Mouse (Mus musculus) right cerebral cortex, postnatal 4 days (tissue): ENCODE results near the gene Rbfox2.
A peak's percentile ranks its signal among the peaks of the same experiment; 100 is the strongest.

ENCODE experiments used
- DNase-seq: peaks from one replicate; pipeline ENCODE4 v3.0.0-alpha.2; 2022

The Rbfox2 gene

DNA sequence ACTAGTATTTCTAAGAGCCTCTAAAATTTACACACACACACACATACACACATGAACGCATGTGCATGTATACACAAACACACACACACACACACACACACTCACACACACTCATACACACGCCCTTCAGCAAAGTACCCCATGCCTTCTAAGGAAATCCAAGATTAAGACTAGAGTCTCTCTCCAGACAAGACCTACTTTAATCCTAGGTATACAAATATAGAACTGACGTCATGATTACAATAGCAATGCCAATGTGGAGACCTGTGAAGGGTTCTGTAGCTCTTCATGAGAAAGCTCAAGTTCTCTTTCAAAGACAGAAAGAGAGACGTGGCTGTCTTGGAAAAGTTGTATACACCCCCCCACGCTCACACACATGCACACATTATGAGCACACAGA, 132.8 kb downstream of the Rbfox2 start:
- no peak for DNase-seq

DNA sequence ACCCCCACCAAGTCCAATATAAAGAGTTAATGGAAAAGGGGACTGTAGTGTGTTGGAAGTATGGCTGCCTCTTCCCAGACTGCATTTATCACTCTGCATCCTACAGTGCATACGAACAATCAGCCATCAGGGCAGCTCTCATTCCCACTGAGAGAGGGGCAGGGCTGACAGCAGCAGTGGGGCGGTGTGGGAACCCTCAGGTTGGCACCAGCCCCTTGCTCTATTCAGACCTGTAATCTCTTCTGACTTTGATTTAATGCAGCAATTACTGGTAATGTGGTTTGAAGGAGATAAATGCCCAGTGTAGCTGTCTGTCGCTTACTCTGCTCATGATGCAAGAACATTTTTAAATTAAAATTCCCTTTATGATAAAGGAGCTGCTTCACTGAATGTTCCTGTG, 134.4 kb downstream of the Rbfox2 start:
- DNase-seq: no peak

DNA sequence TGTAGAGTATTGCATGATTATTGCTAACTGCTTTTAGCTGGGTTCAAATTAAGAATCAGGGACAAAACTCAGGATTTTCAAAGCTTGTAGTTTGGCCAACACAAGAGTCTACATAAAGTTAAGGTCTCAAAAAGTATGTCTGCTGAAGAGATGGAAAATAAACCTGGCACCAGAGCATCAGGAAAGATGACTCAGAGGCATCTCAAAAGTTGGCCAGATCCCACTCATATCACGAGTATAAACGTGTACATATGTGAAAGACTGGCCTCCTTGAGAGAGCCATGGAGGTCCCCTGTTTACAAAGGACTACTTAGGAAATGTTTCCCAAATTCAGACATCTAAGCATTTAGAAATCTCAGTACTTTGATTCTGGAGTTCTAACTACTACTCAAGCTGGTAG, 138.0 kb downstream of the Rbfox2 start:
- DNase-seq: no peak

DNA sequence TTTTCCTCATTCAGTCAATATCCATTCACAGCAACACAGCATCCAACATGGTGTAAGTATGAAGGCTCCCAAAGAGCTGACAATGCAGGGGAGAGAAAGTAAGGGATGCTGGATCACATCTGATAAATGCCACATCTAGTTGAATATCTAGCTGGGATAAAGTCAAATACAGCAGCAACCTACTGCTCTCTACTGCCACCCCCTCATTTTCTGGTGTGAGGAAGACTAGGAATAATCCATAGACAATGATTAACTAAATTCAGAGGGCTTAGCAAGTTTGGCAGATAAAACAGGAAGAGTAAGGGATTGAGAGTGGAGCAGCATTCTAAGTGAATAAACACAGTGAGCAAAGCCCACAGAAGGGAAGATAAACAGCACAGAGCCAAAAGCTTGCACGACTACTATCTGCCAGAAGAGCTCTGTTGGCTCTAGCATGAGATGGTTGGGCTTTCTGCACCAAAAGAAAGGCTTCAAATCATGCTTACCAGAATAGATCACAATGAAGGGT, 140.5 kb downstream of the Rbfox2 start:
- no peak for DNase-seq

DNA sequence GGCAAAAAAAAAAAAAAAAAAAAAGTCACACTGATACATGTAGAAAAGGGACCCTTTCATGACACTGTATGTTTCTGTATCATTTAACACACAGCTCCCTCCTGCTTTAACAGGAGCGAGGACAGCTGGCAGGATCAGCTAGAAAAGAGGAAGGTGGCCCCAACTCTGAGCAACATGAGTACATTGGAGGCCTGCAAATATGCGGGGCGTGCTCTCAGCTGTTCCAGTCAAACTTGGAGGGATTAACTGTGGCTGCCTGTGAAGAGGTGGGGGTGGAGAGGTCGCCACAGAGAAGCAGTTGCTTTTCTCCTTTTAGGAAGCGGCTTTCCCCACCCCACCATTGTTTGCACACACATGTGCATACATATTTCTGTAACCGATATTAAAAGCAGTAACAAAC, 143.5 kb downstream of the Rbfox2 start:
- DNase-seq: no peak

DNA sequence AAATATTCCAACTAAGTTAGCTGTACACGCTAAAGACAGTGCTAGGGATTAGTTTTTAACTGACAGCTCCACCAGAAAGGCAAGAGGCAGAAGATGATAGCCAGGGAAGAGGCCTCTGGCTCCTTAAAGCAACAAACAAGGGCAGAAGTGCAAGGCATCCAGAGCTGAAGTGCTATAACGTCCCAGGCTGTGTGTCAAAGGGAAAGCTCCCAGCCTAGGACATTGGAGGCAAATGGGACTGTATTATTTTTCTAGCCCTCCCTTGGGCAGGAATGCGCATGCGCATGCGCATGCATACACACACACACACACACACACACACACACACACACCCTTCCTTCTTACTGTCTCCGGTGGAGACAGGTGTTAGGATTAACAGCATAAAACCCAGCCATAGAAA, 143.9 kb downstream of the Rbfox2 start:
- no peak for DNase-seq

DNA sequence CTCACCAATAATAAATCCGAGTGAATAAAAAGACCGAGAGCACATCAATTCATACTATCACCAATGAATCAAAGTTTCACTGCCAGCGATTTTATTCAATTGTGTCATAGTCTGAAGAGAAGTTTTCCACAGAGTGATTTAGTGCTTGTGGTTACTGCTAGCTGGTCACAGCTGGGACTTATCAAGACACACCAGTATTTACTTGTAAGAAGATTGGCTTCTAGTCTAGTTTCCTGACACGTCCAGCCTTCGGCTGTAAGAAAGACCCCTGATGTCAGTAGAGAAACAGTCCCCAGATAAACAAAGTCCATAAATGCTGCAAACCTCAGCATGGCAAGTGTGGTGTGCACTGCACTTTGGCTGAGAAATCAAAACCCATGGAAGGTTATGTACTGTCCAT, 145.4 kb downstream of the Rbfox2 start:
- no peak for DNase-seq

DNA sequence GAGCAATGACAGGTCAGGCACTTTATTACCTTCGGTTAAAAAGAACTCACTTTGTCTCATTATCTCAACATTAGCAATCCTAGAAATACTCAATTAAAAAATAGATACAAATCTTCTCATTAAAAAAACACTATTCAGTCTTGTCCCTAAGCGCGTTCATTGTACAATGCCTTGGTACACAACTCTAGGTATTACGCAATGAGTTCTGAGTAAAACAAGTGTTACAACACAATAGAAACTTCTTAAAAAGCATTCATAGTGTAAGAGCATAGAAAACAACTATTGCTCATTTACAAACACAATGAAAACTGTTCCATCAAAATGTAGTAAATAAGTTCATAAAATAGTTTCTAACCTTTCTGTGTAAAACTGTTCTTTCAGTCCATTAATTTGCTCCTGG, 146.0 kb downstream of the Rbfox2 start:
- DNase-seq: no peak

DNA sequence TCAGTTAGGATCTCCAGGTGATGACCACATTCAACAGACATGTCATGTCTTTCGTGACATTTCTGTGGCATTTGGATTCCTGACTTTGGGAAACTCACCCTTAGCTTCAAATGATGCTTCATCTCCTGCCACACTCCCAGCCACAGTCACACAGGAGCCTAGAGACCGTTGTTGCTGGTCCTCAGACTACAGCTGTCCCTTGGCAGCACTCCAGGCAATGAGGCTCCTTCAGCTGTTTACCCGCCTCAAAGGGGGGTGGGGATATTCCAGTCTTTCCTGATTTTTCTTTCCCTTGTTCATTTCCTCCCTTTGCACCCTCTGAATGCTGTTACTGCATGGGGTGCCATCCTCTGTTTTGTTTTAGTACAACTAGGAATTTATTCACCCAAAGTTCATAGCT, 150.3 kb downstream of the Rbfox2 start:
- peak; percentile 59 for DNase-seq

DNA sequence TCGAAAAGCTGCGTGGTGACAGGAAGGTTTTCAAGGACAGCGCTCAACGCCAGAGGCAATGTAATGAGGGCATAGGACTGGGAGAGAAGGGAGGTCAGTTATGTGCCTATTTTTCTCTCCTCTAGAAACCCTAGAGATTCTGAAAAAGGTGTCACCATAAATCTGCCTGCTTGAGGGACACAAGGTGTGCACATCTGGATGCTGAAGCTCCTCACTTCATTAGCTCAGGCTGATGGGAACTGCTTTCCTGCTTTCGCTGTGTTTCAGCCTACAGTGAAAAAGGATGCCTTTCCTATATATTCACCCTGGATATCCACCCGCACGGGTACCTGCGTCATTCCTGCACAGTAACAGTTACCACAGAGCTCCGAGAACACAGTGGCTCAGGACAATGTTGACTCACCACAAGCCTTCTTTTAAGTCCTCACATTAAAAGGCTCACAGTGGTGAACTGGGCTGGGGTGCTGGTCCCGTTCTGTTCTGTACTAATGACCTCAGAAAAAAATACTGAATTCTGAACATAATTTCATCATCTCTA, 152.5 kb downstream of the Rbfox2 start:
- no peak for DNase-seq

DNA sequence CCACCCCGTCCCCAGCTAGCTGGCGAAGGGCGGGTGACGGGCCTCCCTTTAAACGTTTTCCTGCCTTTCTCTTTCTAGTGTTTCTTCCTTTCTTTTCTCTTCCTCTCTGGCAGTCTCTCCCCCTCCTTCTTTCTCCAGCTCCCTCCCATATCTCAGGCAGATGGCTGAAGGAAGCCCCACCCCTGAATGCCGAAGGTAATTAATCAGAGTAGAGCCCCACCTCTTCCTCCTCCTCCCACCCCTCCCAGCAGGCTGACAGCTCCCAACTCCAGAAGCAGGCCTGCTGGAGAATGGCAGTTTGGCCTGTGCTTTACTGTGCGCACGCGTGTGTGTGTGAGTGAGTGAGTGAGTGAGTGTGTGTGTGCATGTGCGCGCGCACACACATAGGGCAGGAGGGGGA, 153.2 kb downstream of the Rbfox2 start:
- peak; percentile 72 for DNase-seq

DNA sequence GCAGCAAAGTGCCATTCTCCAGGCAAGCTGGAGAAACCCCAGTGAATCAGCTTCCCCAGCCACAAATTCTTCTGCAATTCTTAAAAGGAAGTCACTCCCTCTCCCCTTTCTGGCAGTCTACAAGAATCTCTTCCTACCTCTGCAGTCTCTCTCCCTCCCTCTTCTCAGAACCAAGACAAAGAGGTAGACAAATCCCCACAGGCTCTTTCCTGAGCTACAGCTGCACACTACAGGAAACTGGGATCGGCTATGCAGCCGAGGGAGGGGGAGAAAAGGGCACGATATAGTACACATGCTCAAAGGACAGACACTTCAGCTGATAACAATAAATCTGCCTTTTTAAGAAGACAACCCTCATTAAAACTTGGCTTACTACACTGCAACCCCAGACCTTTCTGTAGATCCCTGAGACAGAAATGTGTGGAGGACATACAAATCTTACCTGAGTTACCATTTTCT, 153.7 kb downstream of the Rbfox2 start:
- DNase-seq: no peak

DNA sequence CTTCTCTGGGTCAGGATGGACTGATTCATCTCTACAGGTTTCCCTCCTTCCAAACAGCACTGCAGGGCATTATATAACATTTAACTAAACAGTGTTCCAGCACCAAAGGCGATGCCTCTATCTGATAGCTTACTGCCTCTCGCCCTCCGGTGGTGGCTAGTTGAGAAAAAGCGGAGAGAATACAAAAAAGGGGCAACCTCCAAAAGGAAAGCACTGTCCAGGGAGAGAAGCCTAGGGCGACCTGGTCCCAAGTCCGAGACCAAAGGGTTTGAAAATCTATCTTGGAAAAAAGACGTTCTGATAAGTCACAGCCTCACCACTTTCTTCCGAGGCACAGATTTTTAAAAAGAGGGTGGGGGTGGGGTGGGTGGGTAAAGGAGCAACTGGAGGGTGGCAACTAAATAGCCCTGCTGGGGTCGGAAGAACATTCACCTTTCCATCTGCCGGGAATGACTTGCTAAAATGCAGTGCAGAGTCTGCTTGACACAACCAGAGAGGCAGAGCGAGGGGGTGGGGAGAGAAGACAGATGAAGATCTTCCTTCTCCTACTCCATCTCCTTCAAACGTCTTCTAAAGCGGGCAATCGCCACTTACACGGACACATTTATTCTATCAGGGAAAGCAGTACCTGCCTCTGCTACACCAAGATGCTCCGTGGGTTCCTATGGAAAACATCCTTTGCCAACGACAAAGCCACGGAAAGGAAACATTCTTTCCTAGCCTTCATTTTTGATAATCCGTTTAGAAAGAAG, 154.3 kb downstream of the Rbfox2 start:
- peak; percentile 39 for DNase-seq

DNA sequence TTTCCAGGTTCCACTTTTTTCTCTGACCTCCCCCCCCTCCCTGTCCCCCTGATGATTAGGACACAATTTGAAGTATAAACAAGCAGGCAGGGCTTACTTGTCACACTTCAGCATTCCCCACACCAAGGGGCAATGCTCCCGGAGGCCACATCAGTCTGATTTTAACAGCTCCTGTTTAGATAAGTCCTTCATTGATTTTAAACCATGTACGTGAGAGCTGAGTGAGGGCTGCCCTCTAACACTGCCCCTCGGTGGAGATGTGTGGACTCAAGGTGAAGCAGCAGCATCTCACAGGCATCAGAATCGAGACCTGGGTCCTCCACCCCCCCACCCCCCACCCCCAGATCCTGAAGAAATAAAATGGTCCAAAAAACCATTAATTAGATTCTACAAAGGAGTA, 155.0 kb downstream of the Rbfox2 start:
- DNase-seq: no peak

DNA sequence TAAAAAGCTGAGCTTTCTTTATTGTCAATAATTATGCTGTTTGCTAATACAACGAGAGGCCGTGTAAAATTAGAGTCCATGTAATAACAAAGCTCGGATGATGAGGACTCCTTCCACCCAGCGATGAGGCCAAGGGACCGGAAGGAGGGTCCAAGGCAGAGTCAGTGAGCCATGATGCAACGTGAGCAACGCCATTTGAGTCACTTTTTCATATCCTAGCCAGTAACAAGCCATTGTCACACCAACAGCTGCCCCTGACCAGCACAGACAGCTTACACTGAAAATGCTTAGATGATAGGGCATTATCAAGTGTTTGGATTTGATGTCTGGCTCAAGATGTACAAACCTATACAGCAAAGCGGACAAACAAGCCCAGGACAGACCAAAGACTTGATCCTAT, 155.6 kb downstream of the Rbfox2 start:
- no peak for DNase-seq

DNA sequence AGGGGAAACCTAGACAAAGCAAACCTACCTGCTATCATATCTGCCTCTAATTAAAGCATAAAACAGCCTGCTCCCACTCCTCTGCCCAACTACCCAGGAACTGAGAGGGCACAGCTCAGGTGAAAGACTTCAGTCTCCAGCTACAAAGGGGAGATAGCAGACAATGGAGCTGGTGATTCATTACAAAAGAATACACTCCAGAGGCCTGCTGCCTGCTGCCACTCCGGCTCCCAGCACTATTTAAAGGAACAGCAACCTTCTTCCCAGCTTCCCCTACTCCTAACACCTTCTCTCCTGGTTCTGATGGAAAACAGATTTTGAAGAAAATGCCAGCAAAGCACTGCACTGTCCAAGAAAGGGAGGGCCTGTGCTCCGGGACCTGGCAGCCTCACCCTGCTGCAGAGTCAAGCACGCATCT, 156.4 kb downstream of the Rbfox2 start:
- no peak for DNase-seq

DNA sequence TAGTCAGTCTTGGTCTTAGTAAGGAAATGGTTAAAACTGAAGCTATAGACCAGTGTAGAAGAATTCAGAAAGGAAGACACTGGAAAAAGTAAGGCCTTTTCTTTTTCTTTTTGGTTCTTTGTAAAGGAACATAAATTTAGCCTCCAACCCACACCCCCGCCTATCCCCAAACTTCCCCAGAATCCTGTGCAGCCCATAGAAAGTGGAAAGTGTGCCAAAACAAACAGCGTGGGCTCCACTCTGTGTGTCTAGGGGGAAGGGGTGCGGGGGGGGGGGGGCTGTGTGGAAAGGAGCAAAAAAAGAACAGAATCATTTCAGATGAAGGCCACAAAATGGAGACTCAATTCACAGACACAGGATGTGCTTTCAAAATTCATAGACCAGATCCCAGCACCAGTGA, 156.8 kb downstream of the Rbfox2 start:
- DNase-seq: no peak

DNA sequence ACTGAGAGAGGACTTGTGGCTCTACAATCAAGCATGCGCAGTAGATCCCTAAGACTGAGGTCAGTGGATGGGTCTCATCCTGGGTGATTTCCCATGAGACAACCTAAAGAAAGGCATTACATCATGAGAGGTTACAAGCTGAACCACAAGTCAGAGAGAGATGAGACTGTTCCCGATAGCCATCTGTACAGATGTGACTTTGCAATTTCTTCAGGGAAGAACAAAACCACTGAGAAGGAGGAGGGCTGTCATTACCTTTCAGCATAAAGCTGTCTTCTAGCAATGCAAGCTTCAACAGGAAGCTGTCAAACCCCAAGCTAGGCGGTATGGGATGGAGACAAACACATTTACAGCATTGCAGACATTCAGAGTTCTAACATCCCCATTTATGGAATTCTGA, 157.3 kb downstream of the Rbfox2 start:
- no peak for DNase-seq

DNA sequence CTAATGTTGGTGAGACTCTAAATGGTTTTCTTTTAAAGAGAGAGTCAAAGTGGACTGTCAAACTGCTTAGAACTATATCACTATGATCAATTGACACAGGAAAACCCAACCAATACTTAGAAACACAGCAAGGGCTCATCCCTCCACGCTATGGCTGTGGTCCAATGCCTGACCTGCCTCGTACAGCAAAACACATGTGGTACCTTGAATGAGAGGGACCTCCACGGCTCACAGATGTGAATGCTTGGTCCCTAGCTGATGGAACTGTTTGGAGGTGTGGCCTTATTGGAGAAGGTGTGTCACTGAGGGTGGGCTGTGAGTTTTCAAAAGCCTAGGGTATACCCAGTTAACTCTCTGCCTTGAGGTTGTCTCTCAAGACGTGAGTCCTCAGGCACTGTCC, 159.9 kb downstream of the Rbfox2 start:
- no peak for DNase-seq

DNA sequence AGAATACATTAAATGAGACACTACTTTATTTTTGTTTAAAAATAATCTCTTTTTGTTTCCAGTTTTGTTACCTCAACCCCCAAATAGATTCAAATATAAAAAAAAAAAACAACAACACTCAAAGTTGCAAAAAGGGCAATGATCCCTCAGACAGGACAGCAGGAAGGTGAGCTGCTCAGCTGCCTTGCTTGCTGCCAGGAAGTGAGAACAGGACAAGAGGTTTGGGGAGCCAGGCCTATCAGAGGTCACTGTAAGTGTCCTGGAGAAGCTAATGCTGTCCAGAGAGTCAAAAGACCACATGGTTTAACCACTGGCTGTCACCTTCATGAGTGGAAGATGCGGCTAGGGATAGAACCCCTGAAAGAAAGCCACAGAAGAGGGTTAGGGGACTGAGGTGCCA, 161.8 kb downstream of the Rbfox2 start:
- no peak for DNase-seq

DNA sequence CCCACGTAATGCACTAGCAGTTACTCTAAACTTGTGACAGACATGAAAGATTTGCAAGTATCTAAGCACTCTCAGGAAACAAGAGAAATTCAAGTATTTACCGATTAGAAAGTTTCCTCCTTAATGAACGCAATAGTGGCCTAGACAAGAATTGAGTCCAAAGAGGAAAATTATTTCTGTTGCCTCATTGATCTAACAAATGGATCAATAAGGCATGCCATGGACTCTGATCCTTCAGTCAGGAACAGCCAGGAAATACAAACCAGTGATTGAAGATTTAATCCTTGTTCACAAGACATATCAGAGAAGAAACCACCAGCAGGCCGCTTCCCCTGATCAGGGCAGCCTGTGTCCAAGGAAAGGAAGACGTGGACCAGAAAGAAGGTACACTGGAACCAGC, 164.0 kb downstream of the Rbfox2 start:
- DNase-seq: no peak

DNA sequence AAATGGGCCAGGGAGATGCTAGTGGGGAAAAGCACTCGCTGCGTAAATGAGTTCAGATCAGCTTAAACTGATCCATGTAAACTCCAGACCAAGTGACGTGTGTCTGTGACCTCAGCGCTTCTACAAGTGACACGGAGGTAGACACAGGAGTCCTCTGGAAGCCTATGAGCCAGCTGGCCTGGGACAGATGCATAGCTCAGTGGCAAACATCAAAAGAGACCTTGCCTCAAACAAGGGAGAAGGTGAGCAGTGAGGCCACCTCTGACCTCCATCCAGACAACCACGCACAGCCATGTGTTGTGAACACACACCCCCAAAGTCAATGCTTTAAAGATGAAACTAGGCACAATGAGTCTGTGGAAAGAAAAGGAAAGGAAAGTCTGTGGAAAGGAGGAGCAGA, 164.5 kb downstream of the Rbfox2 start:
- no peak for DNase-seq

DNA sequence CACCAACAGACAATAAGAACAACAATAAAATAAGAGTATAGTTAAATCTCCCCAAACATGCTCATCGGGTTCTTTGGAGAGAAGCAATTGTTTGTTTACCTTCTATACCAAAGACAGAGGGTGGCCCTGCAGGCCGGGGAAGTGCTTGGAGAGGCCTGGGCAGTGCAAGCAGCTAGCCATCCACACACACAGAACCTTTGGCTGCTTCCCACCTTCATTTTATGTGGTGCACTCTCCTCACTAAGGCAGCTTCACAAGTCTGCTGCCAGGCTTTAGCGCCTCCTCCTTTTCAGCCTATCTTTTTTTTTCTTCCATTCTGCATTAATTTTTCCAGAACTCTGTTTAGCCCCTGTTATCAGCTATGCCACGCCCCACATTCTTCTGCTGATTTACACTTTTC, 165.1 kb downstream of the Rbfox2 start:
- no peak for DNase-seq

DNA sequence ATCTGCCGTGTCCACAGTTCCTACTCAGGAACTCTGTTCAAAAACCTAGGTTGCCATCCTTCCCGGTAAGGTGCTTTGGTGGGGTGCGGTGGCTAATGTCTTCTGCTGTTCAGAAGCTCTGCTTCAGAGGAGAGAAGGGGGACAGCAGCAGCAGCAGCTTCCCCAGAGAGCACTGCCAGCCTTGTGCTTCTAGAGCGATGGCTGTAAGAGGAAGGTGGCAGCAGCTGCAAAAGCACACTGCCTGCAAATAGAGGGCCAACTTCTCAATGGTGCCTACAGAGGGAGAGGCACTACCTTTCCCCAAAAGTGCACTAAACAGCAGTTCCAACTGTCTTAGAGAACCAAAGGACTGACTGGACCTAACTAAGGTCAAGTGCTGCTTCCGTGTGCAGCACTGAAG, 168.5 kb downstream of the Rbfox2 start:
- DNase-seq: no peak

DNA sequence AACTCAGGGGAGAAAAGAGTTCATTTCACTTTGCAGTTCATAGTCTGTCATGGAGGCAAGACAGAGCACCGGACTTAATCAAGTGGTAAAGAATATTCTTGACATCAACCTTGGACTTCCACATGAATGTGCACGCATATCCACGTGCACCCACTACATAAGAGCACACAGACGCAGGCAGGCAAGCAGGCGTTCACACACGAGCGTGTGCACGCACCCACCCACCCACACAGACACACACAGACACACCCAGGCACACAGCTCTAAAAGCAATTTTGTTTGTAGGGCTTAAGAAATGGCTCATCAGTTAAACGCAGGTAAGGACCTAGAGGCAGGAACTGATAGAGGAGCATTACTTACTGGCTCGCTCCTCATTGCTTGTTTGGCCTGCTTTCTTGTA, 172.3 kb downstream of the Rbfox2 start:
- no peak for DNase-seq
